Mouse (Mus musculus) cerebellum, adult 9-11 months (tissue): ENCODE results near the gene Fam172a.

ENCODE experiments used
- DNase-seq: peaks from one replicate; pipeline ENCODE4 v3.0.0; 2022

The Fam172a gene

DNA sequence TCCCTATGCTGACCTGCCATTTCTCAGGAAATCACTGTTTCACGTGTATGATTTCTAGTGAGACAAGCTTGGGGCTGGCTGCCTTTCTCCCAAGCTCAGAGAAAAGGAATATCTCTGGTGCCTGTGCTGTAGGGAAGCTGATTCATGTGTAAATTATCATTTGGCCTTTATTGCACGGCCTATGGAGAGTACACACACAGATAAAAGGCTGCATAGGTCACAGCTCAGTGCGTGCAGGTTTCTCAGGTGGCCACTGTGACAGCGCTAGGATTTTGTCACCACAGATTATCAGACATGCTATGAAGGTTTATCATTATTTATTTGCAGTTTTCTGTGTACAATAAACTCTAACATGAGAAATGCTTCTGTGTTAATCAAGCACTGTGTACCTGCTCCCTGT lies 408.8 kb downstream of the Fam172a start:
- DNase-seq = no peak

- DNase-seq = no peak
Observed at GRCm38 (mm10) chr13:78113978-78114377, 412.1 kb downstream of the Fam172a start.

DNA sequence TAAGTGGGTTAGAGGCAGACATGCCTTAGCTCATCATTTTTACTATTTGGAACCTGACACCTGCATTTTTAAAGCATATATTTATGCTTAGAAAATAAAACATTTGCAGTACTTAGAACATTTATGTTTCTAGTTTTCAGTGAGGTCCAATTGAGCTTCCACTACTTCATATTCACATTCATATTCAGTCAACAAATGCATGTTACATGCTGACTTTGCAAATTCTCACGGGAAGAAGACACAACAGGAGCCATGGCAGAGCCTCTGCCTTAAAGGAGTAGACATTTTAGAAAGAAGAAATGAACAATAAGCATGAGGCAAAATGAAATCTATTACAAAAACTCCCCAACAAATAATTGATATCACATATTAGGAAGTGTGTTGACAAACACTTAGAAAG lies 416.9 kb downstream of the Fam172a start:
- no peak for DNase-seq

- DNase-seq = no peak
Observed at GRCm38 (mm10) chr13:78121991-78122390, 420.2 kb downstream of the Fam172a start.

DNA sequence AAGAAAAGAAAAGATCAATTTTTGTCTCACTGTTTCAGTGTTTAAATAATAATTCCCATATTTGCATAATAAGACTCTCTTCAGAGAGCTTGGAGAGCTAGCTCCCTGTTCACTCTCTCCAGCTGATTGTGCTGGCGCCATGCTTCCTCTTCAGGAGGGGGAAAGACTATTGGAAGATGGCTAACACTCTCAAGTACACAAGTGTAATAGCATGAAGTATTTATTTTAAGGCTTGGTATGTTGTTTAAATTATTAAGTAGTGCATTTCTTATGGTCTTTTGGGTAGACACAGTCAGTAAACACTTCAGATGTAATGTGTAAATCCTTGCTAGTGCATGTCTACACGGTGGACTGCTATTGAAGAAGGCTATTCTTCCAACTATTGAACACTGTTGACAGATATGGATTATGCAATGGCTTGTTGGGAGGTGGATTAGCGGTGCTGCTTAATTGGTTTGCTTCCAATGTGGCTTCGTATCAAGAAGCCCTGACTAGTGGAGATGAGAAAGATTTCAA lies 422.1 kb downstream of the Fam172a start:
- no peak for DNase-seq

DNA sequence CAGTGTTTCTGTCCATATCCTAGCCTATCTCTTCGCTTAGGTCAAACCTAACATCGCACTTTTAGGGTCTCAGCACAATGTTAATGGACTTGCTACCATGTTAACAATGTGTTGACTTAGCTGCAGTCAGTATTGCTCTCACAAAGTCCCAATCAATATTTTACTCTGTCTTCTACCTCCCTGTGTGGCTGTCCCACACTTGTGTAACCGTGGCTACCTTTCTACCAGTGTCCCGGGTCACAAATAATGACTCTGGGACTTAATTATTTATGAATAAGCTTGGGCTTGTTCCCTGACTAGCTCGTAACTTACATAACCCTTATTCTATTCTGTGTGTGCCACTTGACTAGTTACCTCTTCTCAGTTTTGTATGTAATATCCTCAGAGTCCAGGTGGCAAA lies 455.6 kb downstream of the Fam172a start:
- DNase-seq = no peak

GRCm38 (mm10) chr13:78162149-78162548 lies 460.3 kb downstream of the Fam172a start:
- no peak for DNase-seq

DNA sequence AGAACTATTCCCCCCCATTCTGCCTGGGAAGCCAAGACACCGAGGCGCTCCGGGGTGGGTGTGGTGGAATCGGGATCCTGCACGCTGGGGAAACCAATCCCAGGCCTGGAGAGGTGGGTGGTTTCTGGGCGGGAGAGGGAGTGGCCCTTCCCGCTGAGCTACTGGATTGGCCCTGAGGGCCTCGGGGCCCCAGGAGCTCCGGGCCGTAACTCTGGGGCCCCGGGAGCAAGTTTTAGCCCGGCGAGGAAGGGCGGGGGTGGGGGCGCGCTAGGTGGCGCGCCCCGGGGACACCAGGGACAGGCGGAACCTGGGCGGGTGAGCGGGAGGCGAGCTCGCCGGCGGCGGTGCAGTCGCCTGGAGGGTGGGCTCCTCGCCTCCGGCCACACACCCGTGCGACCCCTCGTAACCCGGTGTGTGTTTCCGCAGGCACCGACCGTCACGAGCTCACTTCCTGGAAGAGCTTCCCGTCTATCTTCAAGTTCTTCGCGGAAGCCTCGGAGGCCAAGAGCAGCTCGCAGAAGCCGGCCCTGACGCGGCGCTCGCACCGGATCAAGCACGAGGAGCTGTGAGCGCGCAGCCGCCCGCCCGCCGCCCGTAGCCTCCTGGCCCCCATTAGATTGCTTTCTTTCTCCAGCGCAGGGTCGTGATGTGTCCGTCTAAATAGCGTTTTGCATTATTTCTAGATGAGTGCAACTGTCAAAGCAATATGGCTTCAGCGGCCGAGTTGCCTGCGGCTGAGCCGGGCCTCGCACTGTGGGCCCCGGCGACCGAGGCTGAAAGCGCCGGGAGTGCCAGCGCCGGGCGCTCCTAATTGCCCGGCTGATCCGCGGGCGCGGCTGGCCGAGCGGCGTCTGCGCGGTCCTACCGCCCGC lies 461.5 kb downstream of the Fam172a start:
- DNase-seq = peak; percentile 84

DNA sequence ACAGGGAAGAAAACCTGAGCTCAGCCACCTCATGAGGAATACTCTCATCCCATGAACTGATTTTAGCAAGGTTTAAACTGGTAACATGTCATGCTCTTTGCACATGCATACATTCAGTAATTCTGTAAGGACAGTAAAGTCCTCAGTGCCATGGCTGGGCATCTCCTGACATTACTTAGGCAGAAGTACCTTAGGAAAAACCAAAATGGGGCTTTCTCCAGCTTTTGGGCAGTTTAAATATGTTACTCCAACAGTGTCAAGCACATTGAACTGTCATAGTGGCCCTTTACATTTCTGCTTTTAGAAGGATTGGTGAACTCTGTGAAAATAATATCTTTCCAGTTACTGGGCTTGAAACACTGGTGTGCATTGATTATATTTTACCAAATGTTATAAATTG lies 463.1 kb downstream of the Fam172a start:
- DNase-seq = no peak

- no peak for DNase-seq
Observed at GRCm38 (mm10) chr13:78168166-78168565, 466.3 kb downstream of the Fam172a start.

- DNase-seq = no peak
Observed at GRCm38 (mm10) chr13:78171320-78171719, 469.5 kb downstream of the Fam172a start.

DNA sequence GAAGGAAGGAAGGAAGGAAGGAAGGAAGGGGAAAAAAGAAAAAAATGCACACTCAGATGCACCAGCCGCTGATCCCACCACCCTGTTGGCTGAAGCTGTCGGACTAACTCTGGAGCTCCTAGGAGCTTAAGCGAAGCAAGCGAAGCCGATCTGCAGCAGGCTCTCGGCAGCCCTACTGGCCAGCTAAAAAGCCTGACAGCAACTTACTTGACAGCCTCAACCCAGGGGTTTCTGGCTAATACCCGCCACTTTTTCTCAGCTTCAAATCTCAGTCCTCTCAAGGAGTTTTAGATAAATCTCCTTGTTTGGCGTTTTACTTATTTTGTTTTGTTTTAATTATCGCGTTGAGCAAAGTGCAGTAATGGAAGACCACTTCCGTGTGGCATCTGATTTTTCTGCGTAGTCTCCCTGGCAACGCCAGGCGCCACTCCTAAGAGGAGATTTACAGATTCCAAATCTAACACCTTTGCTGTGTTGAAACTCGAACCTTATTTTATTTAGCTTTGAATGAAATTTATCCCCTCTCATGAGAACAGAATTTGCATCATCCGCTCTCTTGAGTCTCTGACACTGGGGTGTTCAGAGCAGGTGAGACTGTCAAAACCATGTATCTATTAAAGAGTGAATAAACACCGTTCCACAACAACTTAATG lies 470.3 kb downstream of the Fam172a start:
- DNase-seq = no peak

DNA sequence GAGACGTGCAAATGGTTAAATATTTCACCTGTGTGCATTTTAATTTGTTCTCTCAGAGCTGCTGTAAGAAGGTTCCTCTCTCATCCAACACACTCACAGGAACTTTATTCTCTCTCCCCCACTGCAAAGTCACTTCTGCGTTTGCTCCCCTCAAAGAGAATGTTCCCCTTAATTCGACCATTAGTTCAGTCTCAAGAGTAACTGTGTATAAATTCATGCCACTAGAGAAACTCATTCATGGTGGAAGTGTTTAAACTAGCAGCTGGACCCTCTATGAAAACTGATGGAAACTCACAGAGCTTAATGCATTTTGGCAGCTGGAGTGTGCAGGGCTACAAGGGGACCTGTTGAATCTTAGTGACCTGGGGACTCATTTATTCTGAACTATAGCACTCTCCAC lies 471.0 kb downstream of the Fam172a start:
- DNase-seq = no peak

- DNase-seq = no peak
Observed at GRCm38 (mm10) chr13:78174191-78174590, 472.4 kb downstream of the Fam172a start.

DNA sequence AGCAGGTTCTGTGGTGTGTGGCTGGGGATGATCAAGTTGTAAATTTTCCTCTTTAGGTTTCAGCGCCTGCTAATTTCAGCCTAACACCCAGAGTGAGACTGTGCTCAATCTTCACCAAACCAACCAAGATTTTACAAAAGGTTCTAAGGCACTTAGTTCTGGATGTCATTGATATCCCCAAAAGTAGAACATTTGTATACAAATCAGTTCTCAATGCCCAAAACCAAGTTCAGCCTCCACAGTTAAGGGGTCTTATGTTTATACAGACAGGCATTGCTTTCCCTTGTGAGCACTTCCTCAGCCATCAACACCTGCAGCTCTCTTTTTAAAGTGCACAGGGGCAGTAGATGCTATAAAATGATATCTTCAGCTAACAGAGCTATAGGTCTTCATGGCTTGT lies 473.1 kb downstream of the Fam172a start:
- DNase-seq = no peak

GRCm38 (mm10) chr13:78175821-78176380 lies 474.1 kb downstream of the Fam172a start:
- no peak for DNase-seq

GRCm38 (mm10) chr13:78177381-78177950 lies 475.6 kb downstream of the Fam172a start:
- no peak for DNase-seq

GRCm38 (mm10) chr13:78178021-78178420 lies 476.2 kb downstream of the Fam172a start:
- no peak for DNase-seq

DNA sequence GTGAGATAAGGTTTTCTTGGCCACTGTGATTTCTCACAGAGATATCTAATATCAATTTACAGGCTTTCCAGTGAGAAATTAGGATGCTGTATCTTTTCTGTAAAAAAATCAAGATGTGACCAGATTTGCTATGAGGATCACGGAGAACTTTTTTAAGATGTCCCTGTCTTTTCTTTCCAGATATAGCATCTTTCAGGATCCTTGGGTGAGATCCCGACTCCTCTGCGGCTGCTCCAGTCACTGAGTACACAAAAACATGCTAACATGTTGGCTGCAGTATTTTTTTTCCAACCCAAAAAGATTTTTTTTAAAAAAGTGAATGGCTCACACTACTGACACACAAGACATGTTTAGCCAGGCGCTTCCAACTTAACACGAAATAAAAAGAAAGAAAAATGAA lies 476.9 kb downstream of the Fam172a start:
- DNase-seq = no peak

- no peak for DNase-seq
Observed at GRCm38 (mm10) chr13:78179312-78180097, 477.7 kb downstream of the Fam172a start.

DNA sequence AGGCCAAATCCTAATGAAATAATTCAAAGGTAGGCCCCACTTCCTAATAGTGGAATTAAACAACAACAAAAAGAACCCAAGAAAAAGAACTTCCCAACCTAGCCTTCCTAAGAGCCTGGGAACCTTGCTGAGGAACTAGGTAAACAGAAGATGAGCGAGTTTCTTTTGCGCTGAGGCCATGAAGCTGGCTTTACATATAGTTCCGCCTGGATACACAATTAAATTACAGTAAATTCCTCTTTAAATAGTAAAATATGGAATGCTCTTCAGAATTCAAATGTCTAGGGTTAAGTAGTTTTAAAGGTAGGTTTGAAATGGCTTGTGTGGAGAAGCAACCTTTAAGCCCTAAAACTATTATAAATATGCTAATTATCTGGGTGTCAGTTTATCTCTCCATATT lies 478.4 kb downstream of the Fam172a start:
- no peak for DNase-seq

DNA sequence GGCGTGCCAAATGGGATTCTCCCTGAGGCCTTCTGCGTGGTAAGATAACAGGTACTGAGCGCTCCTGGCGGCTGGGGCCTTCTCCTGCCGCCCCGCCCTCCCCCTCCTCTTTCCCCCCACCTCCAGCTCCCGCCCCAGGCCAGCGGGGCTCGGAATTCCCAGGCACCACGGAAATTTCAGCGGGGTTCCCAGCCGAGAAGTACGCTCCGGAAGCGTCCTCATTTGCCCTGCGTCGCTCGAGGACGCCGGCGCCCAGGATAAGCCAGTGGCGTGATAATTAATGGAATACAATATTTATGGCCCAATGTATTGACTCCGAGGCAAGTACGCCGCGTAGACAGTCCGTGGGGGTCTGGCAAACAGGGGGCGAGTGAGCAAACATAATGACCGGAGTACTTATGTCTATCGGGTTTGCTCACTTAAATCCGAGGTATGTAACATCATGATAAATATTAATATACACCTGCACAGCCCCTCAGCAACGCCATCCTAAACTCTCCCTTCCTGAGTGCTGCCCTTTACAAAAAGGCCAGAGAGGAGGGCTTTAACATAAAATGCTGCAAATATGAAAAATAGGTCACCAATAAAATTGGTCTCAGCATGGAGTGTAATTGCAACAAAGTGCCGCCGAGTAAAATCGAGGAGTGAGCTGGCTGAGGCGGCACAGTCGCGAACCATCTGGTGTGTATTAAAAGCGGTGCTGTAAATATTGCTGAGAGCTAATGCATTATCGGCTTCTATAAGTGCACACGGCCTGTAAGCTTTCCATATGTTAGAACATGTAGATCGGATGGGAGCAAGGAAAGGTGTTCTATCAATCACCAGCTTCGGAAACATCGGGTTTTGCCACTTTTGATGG lies 479.5 kb downstream of the Fam172a start:
- DNase-seq = peak; percentile 63
